ENCODE assay signal across 12 mouse cellular contexts in the genomic region with DNA sequence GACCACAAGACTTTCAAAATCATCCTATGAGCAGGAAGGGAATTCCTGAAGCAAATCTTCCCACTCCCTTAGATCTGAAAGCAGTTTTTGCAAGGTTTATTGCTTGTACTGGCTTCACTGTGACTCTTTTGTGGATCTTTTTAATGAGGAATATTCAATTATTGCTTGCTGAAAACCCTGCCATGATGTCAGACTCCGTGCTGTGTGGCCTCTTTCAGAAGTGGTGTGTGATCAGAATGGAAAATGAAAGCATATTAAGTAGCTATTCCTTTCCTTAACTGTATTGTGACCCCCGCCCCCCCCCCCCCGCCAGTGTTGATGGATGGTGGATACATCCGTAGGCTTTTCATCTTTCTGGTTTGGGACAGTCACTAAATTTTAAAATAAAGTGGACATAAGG.
"Had no signal": no experiment of that assay in that cellular context is flagged by ENCODE, and none has a peak within 500 bp of the region (broad histone marks: within the 10 kb centered on the region; RNA-seq: fewer than 3 reads in every experiment).

No protein-coding gene starts in this region.

- H3K4me1 ChIP-seq: limb, embryonic 12.5 days had no signal

- DNase-seq: kidney, postnatal 10 days; kidney, postnatal 4 days; lung, adult 18-20 months; right cerebral cortex, adult 18-20 months; right cerebral cortex, postnatal 25 days; thymus, postnatal 4 days had no signal

- H3K4me2 ChIP-seq: limb, embryonic 12.5 days; neural tube, embryonic 15.5 days had no signal

- H3K36me3 ChIP-seq: limb, embryonic 12.5 days; neural tube, embryonic 15.5 days had no signal

- H3K27me3 ChIP-seq: limb, embryonic 12.5 days; neural tube, embryonic 15.5 days had no signal

- H3K27ac ChIP-seq: limb, embryonic 12.5 days; liver, embryonic 14.5 days; neural tube, embryonic 15.5 days; stomach, postnatal 0 days had no signal

- H3K9ac ChIP-seq: limb, embryonic 12.5 days; liver, embryonic 14.5 days; neural tube, embryonic 15.5 days had no signal

- H3K9me3 ChIP-seq: limb, embryonic 12.5 days; neural tube, embryonic 15.5 days had no signal

- H3K4me3 ChIP-seq: layer of hippocampus, adult 2 months; limb, embryonic 12.5 days; myocyte; neural tube, embryonic 15.5 days had no signal
